Mouse (Mus musculus) forebrain, embryonic 11.5 days (tissue): ENCODE data around the gene Ctf2. TPM values are rescaled to one million over a fixed set of nuclear protein-coding genes. Genes with fewer than 3 reads are reported as not detected.

Source experiments
- ATAC-seq: fragments of 200-750 bp; cut with Nextera tagmentation; replicated peaks from 2 replicates; pipeline ENCODE4 v1.8.0; 2017; ENCODE audit warnings: moderate TSS enrichment; ENCODE audit not compliant: low FRiP score
- DNase-seq: peaks from one replicate; pipeline ENCODE4 v3.0.0-alpha.2; 2017; ENCODE audit warnings: low spot score
- H3K27ac ChIP-seq: fragments of 300-500 bp; sonication (generic); 2 replicates; pipeline ENCODE4 v1.5.1; 2014; ENCODE audit warnings: low read depth, low read length
- H3K27me3 ChIP-seq: fragments of 300-500 bp; sonication (generic); 2 replicates; pipeline ENCODE4 v1.6.1; 2014; ENCODE audit warnings: mild to moderate bottlenecking, low read length, mixed read lengths; ENCODE audit not compliant: control insufficient read depth, insufficient read depth
- H3K36me3 ChIP-seq: fragments of 300-500 bp; sonication (generic); 2 replicates; pipeline ENCODE4 v1.6.1; 2014; ENCODE audit warnings: mild to moderate bottlenecking, low read length, moderate library complexity, mixed read lengths; ENCODE audit not compliant: control insufficient read depth, insufficient read depth
- H3K4me1 ChIP-seq: fragments of 300-500 bp; sonication (generic); replicated peaks from 2 replicates; pipeline ENCODE4 v1.6.1; 2014; ENCODE audit warnings: low read length, mixed read lengths; ENCODE audit not compliant: control insufficient read depth, insufficient read depth
- H3K4me2 ChIP-seq: fragments of 300-500 bp; sonication (generic); 2 replicates; pipeline ENCODE4 v1.6.1; 2014; ENCODE audit warnings: low read depth, mild to moderate bottlenecking, low read length, moderate library complexity, mixed read lengths; ENCODE audit not compliant: severe bottlenecking
- H3K4me3 ChIP-seq: fragments of 300-500 bp; sonication (generic); 2 replicates; pipeline ENCODE4 v1.5.1; 2014; ENCODE audit warnings: low read depth, low read length
- H3K9ac ChIP-seq: fragments of 300-500 bp; sonication (generic); 2 replicates; pipeline ENCODE4 v1.6.1; 2014; ENCODE audit warnings: low read length
- H3K9me3 ChIP-seq: fragments of 300-500 bp; sonication (generic); 2 replicates; pipeline ENCODE4 v1.6.1; 2016; ENCODE audit warnings: low read length, mixed read lengths; ENCODE audit not compliant: control insufficient read depth
- WGBS: fragments of 180-500 bp; shearing (Covaris S2); extraction: QIAGEN DNeasy Blood & Tissue Kit; methylation state at CpG from one replicate; pipeline ENCODE4 v1.1.7; 2014; 5-methylcytosine and 5-hydroxymethylcytosine counted together
- polyA plus RNA-seq: library from polyadenylated mRNA; unstranded; fragments of >200 nt; fragmentation: Nextera tagmentation; extraction: Ambion mirVana; gene quantifications from 2 replicates; pipeline ENCODE4 v1.2.1, GENCODE M21; 2014

Ctf2 gene
- polyA plus RNA-seq, 1 experiment from 2014 or later = 0.63 TPM

DNA sequence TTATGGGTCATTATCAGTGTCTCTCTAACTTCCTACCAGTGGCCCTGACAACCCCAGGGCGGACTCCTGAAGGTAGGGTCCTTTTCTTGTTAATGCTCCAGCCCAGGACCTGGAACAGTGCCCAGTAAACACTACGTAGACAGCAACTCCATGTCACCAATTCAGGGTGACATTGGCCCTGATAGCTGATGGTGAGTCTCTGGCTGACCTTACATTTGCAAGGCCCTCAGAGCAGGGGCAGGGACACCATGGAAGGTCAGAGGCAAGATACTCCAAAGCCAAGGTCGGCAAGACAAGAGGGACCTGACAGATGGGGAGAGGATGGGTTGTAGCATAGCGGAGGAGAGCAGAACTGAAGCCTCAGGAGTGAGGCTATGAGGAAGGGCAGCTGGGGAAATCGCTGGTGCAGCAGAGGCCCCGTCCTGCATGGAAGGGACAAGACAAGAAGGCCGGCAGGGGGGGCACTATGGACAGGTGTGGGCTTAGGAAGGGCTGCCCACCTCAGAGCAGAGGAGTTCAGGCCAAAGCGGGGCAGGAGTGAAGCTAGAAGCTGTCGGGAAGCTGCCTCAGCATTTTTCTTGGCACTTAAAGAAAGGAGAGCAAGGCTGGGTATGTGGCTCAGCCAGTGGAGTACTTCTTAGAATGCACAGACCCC lies 42.2 kb downstream of the Ctf2 start:
- DNase-seq (no peak), ATAC-seq (no peak)
- Histone ChIP-seq H3K27ac (no peak overlapping the region), H3K4me3 (no peak overlapping the region), H3K4me2 (no peak overlapping the region), H3K27me3 (no peaks in the 10 kb centered on the region), H3K4me1 (peaks cover 4% of the 10 kb centered on the region; the same call in 1 of the 2 replicates), H3K36me3 (no peaks in the 10 kb centered on the region), H3K9me3 (no peaks in the 10 kb centered on the region), H3K9ac (no peak overlapping the region)
- WGBS = 68% methylated on average over 9 of the region's 9 CpGs

DNA sequence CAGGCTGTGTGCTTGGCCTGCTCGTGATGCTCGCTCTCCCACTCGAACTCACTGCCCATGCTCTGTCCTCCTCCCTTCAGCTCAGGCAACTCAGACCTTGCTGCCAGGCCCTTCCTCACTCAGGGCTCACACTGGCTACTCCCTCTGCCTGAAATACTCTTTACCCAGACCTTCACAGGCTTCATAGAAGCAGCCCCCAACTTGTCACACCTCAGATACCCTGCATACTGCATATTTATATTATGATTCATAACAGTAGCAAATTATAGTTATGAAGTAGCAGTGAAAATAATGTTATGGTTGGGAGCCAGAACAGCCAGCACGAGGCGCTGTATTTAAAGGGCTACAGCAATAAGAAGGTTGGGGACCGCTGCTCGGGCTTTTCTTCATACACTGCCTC lies 43.0 kb downstream of the Ctf2 start:
- H3K4me2 ChIP-seq = no peak overlapping the region
- H3K36me3 ChIP-seq = no peaks in the 10 kb centered on the region
- H3K9ac ChIP-seq = no peak overlapping the region
- DNase-seq = no peak
- no peaks in the 10 kb centered on the region for H3K9me3 ChIP-seq
- H3K4me1 ChIP-seq = peaks cover 4% of the 10 kb centered on the region; the same call in 1 of the 2 replicates
- ATAC-seq = no peak
- no peaks in the 10 kb centered on the region for H3K27me3 ChIP-seq
- H3K4me3 ChIP-seq = no peak overlapping the region
- WGBS = 88% methylated on average over 7 of the region's 7 CpGs
- H3K27ac ChIP-seq = no peak overlapping the region

GRCm38 (mm10) chr7:127686740-127687449 lies 45.1 kb downstream of the Ctf2 start:
- H3K27me3 ChIP-seq = no peaks in the 10 kb centered on the region
- WGBS = 86% methylated on average over 11 of the region's 11 CpGs
- ATAC-seq (no peak), DNase-seq (no peak)
- no peak overlapping the region for H3K27ac ChIP-seq
- peaks cover 4% of the 10 kb centered on the region; the same call in 1 of the 2 replicates for H3K4me1 ChIP-seq
- no peaks in the 10 kb centered on the region for H3K9me3 ChIP-seq
- H3K9ac ChIP-seq = no peak overlapping the region
- H3K36me3 ChIP-seq = no peaks in the 10 kb centered on the region
- H3K4me3 ChIP-seq = no peak overlapping the region
- H3K4me2 ChIP-seq = no peak overlapping the region

GRCm38 (mm10) chr7:127685304-127686018 lies 46.5 kb downstream of the Ctf2 start:
- Histone ChIP-seq H3K4me1 (no peaks in the 10 kb centered on the region), H3K9me3 (no peaks in the 10 kb centered on the region), H3K9ac (no peak overlapping the region), H3K4me2 (no peak overlapping the region), H3K36me3 (no peaks in the 10 kb centered on the region), H3K27ac (no peak overlapping the region), H3K27me3 (no peaks in the 10 kb centered on the region), H3K4me3 (no peak overlapping the region)
- 88% methylated on average over 14 of the region's 14 CpGs for WGBS
- ATAC-seq = no peak
- no peak for DNase-seq

GRCm38 (mm10) chr7:127681888-127682553 lies 49.9 kb downstream of the Ctf2 start:
- DNase-seq (no peak), ATAC-seq (no peak)
- H3K4me2 ChIP-seq = no peak overlapping the region
- no peaks in the 10 kb centered on the region for H3K4me1 ChIP-seq
- no peak overlapping the region for H3K9ac ChIP-seq
- no peak overlapping the region for H3K4me3 ChIP-seq
- WGBS = 92% methylated on average over 8 of the region's 8 CpGs
- H3K27me3 ChIP-seq = no peaks in the 10 kb centered on the region
- H3K9me3 ChIP-seq = no peaks in the 10 kb centered on the region
- H3K36me3 ChIP-seq = no peaks in the 10 kb centered on the region
- no peak overlapping the region for H3K27ac ChIP-seq

- Histone ChIP-seq H3K4me1 (no peaks in the 10 kb centered on the region), H3K9me3 (no peaks in the 10 kb centered on the region), H3K9ac (no peak overlapping the region), H3K4me3 (no peak overlapping the region), H3K27ac (no peak overlapping the region), H3K27me3 (no peaks in the 10 kb centered on the region), H3K36me3 (no peaks in the 10 kb centered on the region), H3K4me2 (no peak overlapping the region)
- DNase-seq = no peak
- no peak for ATAC-seq
- WGBS = 91% methylated on average over 13 of the region's 13 CpGs
Measured at GRCm38 (mm10) chr7:127680541-127680940, 51.4 kb downstream of the Ctf2 start.

- H3K9me3 ChIP-seq = no peaks in the 10 kb centered on the region
- H3K4me3 ChIP-seq = no peak overlapping the region
- WGBS = 58% methylated on average over 2 of the region's 2 CpGs
- no peak overlapping the region for H3K9ac ChIP-seq
- H3K27me3 ChIP-seq = no peaks in the 10 kb centered on the region
- no peak overlapping the region for H3K27ac ChIP-seq
- no peaks in the 10 kb centered on the region for H3K4me1 ChIP-seq
- no peak overlapping the region for H3K4me2 ChIP-seq
- ATAC-seq = no peak
- DNase-seq = no peak
- H3K36me3 ChIP-seq = no peaks in the 10 kb centered on the region
Measured at GRCm38 (mm10) chr7:127678811-127679210, 53.2 kb downstream of the Ctf2 start.

DNA sequence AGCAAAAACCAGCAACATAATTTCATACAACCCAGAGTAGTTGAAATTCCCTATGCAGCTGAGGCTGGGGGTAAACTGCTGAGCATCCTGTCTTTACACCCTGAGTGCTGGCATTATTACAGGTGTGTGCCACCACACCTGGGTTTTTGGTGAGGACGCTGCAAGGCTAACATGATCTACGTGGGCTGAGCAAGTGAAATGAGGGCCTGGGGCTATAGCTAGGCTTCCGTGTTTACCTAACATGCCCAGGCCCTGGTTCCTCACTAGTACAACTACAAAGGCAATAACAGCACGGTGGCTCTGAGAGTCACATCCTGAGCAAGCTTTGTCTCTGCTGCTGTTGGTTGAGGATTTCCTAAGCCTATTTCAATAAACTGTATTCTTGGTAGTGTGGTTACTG lies 54.4 kb downstream of the Ctf2 start:
- H3K36me3 ChIP-seq = no peaks in the 10 kb centered on the region
- 91% methylated on average over 4 of the region's 4 CpGs for WGBS

More for the DNA sequence above, 54.4 kb downstream of the Ctf2 start:
- Histone ChIP-seq H3K4me3 (no peak overlapping the region), H3K4me1 (no peaks in the 10 kb centered on the region), H3K9ac (no peak overlapping the region), H3K4me2 (no peak overlapping the region), H3K27me3 (no peaks in the 10 kb centered on the region), H3K9me3 (no peaks in the 10 kb centered on the region), H3K27ac (no peak overlapping the region)
- ATAC-seq (no peak), DNase-seq (no peak)
